In genomic region chr8:6954251-6954650, GRCm38 (mm10) we compare ENCODE assay signal across 23 mouse cellular contexts.
DNase-seq lines count a peak whose midpoint lies in the region; ATAC-seq and TF ChIP-seq lines count a peak whose summit lies in the region.
"Had no signal": no experiment of that assay in that cellular context is flagged by ENCODE, and none has a peak within 500 bp of the region (broad histone marks: within the 10 kb centered on the region; RNA-seq: fewer than 3 reads in every experiment).

No protein-coding gene starts in this region.

- H3K9ac ChIP-seq in forebrain, postnatal 0 days: no peak overlapping the region
- H3K9ac ChIP-seq in forebrain, embryonic 16.5 days (replicated peaks; ENCODE audit: low read depth, low read length): no peak overlapping the region
- H3K9ac ChIP-seq: hindbrain, embryonic 14.5 days; intestine, embryonic 15.5 days; neural tube, embryonic 15.5 days had no signal

- no peak overlapping the region for H3K27ac ChIP-seq in forebrain, postnatal 0 days (ENCODE audit: low read depth, low read length)
- no peak overlapping the region for H3K27ac ChIP-seq in forebrain, embryonic 16.5 days (ENCODE audit: low read length)
- H3K27ac ChIP-seq: heart, adult 2 months; hindbrain, embryonic 14.5 days; intestine, embryonic 15.5 days; layer of hippocampus, adult 2 months; midbrain, embryonic 10.5 days; neural tube, embryonic 15.5 days had no signal

- peak; percentile 4 for DNase-seq in forebrain, postnatal 0 days
- DNase-seq in embryo, embryonic 11 days: peak; percentile 62
- DNase-seq in forelimb bud, embryonic 11.5 days (ENCODE audit: low read depth, low spot score): peak; percentile 64
- peak; percentile 32 for DNase-seq in mesoderm, embryonic 11.5 days (ENCODE audit: low read depth, low spot score)
- DNase-seq in ovary, adult 18-20 months (ENCODE audit: low spot score): no peak
- DNase-seq: adrenal gland, postnatal 25 days; cerebellum, adult 9-11 months; gastrocnemius, postnatal 25 days; heart, adult 2 months; heart, postnatal 36 days; kidney, adult 9 months; kidney, postnatal 25 days; liver; lung, postnatal 4 days; thymus, adult 18-20 months; thymus, postnatal 4 days had no signal

- TF ChIP-seq CTCF in forebrain, postnatal 0 days (IDR thresholded peaks at IDR 0.05; ENCODE audit: low read depth): no peak

- WGBS in forebrain, postnatal 0 days: 66% methylated on average over 7 of the region's 7 CpGs
- 77% methylated on average over 7 of the region's 7 CpGs for WGBS in forebrain, embryonic 16.5 days

- no peaks in the 10 kb centered on the region for H3K4me1 ChIP-seq in forebrain, postnatal 0 days (ENCODE audit: insufficient read depth)
- no peaks in the 10 kb centered on the region for H3K4me1 ChIP-seq in forebrain, embryonic 16.5 days (replicated peaks; ENCODE audit: control insufficient read depth, insufficient read depth, low read length)
- H3K4me1 ChIP-seq: intestine, embryonic 15.5 days; midbrain, embryonic 10.5 days; neural tube, embryonic 15.5 days had no signal

- H3K4me3 ChIP-seq in forebrain, postnatal 0 days (ENCODE audit: low read depth, low read length): no peak overlapping the region
- no peak overlapping the region for H3K4me3 ChIP-seq in forebrain, embryonic 16.5 days (replicated peaks; ENCODE audit: low read length)
- H3K4me3 ChIP-seq: heart, adult 2 months; intestine, embryonic 15.5 days; layer of hippocampus, adult 2 months; midbrain, embryonic 10.5 days; neural tube, embryonic 15.5 days had no signal

- no peak overlapping the region for H3K4me2 ChIP-seq in forebrain, postnatal 0 days (ENCODE audit: low read depth)
- no peak overlapping the region for H3K4me2 ChIP-seq in forebrain, embryonic 16.5 days (ENCODE audit: low read length)
- H3K4me2 ChIP-seq: hindbrain, embryonic 14.5 days; intestine, embryonic 15.5 days; neural tube, embryonic 15.5 days had no signal

- H3K36me3 ChIP-seq in forebrain, postnatal 0 days (ENCODE audit: insufficient read depth): no peaks in the 10 kb centered on the region
- H3K36me3 ChIP-seq in forebrain, embryonic 16.5 days (ENCODE audit: control insufficient read depth, insufficient read depth): no peaks in the 10 kb centered on the region
- H3K36me3 ChIP-seq: intestine, embryonic 15.5 days; midbrain, embryonic 10.5 days; neural tube, embryonic 15.5 days had no signal

- H3K9me3 ChIP-seq in forebrain, postnatal 0 days (ENCODE audit: low read length): no peaks in the 10 kb centered on the region
- H3K9me3 ChIP-seq in forebrain, embryonic 16.5 days (ENCODE audit: control insufficient read depth, low read length): no peaks in the 10 kb centered on the region
- H3K9me3 ChIP-seq: intestine, embryonic 15.5 days; midbrain, embryonic 10.5 days; neural tube, embryonic 15.5 days had no signal

- no peak; the same call in 1 of the 2 replicates for ATAC-seq in forebrain, postnatal 0 days
- ATAC-seq in forebrain, embryonic 16.5 days: no peak
- ATAC-seq in megakaryocyte, adult 5-6 weeks (ENCODE audit: poor library complexity, severe bottlenecking): no peak
- ATAC-seq: intestine, embryonic 15.5 days had no signal

- no peaks in the 10 kb centered on the region for H3K27me3 ChIP-seq in forebrain, postnatal 0 days (ENCODE audit: insufficient read depth, low read length)
- H3K27me3 ChIP-seq in forebrain, embryonic 16.5 days (replicated peaks; ENCODE audit: control insufficient read depth, insufficient read depth, low read length): no peaks in the 10 kb centered on the region
- H3K27me3 ChIP-seq: intestine, embryonic 15.5 days; neural tube, embryonic 15.5 days had no signal
